Mouse (Mus musculus) heart, adult 8-10 months (tissue): Measurements from ENCODE around the gene Tpx2. TPM values are rescaled to one million over a fixed set of nuclear protein-coding genes. Genes with fewer than 3 reads are reported as not detected.

Experiments
- DNase-seq: peaks from one replicate; pipeline ENCODE4 v3.0.0; 2022; ENCODE audit warnings: low spot score
- total RNA-seq, 4 experiments: library from RNA; stranded (reverse); gene quantifications; 2 replicates each; pipeline ENCODE4 v1.2.4; 2022

The Tpx2 gene
- 1 to 10 TPM in 2 of 4 experiments, under 1 TPM in 2; 0.65 to 1.4 (median 0.91) TPM for total RNA-seq

DNA sequence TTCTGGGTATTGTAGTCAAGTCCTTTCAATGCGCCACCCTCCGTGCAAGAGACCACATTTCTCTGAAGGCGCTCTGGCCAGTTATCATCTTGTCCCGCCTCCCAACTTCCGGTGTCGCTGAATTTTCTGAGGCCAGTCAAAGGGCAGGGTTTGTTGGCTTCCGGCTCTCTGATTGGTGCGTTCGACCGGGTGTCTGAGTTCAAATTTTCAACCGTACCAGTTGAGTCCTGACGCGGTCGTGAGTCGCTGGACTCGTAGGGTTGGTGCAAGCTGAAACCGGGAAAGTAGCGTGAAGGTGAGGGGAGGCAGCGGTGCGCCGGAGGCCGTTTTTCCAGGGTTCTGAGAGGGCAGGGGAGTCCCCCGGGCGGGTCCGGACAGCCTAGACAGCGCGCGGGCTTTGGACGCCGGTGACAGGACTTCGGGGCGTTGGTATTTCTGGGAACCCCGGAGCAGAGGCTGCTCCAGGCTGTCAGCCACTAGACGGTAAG, at the start of gene Tpx2:
TSS of gene Tpx2 (plus strand) at position 150 of the 488 bp plus-strand sequence.
- DNase-seq: peak; percentile 99

DNA sequence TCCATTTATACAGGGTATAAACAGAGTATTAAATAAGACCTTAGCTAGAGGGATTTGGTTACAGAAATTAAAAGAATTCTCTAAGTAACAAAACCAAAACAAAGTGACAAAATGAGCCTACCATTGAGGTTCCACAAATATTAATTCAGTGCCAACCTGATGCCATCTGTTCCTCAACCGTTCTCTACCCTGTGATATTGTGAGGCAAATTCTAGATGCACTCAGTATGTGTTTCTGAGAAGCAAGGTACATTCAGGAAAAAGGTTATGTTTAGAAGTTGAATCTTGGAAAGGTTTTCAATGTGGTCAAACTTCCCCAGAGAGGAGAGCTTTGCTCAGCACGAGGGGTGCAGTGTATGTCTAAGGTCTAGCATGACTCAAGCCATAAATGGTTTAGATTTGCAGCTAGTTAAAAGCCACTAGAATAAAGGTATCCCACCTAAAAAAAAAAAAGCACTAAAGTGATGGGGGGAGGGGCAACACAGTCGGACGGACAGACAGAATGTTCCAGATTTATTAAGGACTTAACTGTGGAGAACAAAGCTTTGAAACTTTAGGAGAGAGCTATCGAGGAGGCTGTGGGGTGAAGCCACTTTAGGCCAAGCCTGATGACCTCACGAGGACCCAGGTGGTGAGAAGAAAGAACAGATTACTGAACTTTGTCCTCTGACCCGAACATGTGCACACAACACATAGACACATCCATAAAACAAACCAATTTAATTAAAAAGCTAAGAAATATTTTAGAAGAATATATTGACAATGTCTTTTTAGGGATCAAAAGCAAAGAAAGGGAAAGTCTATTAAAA, 47.6 kb upstream of the Tpx2 start:
- no peak for DNase-seq

DNA sequence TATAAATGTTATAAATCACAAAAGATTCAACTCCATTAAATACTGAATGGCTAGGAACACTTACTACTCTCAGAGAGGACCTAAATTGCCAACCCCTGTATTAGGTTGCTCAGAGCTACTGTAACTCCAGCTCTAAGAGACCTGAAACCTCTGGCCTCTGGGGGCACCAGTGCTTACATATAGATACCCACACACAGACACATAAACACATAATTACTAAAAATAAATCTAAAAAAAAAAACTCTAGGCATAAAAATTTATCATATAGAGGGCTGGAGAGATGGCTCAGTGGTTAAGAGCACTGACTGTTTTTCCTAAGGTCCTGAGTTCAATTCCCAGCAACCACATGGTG, 47.0 kb upstream of the Tpx2 start:
- no peak for DNase-seq

- no peak for DNase-seq
Observed at GRCm38 (mm10) chr2:152802303-152802702, 45.5 kb upstream of the Tpx2 start.

- DNase-seq: no peak
Observed at GRCm38 (mm10) chr2:152803081-152803480, 44.7 kb upstream of the Tpx2 start.

- DNase-seq: no peak
Observed at GRCm38 (mm10) chr2:152804408-152805110, 43.2 kb upstream of the Tpx2 start.

DNA sequence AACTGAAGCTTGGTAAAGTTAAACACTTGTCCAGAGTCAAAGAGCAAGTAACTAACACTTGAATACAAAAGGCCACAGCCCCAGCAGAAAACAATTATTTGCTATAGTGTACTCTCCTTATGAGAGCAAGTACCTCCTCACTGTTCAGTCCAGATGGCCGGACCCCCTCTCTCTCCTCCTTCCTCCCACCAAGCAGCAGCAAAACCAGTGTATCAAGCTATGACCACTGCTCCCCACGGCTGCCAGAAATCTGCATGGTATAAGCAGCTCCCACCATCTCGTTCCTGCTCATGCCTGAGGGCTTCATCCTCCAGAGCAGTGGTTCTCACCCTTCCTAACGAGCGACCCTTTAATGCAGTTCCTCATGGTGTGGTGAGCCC, 42.7 kb upstream of the Tpx2 start:
- DNase-seq: no peak

GRCm38 (mm10) chr2:152806037-152806436, 41.7 kb upstream of the Tpx2 start:
- peak; percentile 83 for DNase-seq

GRCm38 (mm10) chr2:152808178-152808577, 39.6 kb upstream of the Tpx2 start:
- no peak for DNase-seq

DNA sequence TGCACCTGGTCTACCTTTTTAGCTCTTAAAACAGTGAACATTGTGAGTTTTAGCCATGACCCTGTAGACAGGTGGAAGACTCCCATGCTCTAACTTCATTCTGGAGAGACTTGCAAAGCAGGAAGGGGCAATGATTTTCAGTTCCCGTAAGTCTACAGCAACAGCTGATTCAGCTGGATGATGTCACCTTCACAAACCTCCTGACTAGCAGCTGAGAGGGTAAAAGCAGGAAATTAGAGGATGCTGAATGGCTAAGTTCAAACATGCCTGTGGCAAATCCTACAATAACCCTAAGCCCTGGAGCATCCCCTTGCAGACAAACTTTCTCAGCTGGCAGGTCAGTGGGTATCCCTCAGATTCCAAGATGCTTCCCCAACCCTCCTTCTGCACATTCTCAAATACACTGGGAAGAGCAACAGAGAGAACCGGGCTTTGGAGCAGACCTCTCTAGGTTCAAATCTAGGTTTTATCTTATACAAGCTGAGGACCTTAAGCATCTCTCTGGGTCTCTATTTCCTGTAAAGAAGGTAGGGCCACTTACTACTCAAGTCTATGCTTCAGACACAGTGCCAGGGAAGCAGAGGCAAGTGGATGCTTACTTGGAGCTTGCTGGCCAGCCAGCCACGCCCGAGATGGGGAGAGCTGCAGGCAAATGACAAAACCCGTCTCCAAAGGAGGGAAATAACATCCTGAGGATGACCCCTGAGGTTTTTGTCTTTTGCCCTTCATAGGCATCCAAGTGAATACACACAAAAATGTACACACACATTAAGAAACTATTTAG, 37.4 kb upstream of the Tpx2 start:
- no peak for DNase-seq

DNA sequence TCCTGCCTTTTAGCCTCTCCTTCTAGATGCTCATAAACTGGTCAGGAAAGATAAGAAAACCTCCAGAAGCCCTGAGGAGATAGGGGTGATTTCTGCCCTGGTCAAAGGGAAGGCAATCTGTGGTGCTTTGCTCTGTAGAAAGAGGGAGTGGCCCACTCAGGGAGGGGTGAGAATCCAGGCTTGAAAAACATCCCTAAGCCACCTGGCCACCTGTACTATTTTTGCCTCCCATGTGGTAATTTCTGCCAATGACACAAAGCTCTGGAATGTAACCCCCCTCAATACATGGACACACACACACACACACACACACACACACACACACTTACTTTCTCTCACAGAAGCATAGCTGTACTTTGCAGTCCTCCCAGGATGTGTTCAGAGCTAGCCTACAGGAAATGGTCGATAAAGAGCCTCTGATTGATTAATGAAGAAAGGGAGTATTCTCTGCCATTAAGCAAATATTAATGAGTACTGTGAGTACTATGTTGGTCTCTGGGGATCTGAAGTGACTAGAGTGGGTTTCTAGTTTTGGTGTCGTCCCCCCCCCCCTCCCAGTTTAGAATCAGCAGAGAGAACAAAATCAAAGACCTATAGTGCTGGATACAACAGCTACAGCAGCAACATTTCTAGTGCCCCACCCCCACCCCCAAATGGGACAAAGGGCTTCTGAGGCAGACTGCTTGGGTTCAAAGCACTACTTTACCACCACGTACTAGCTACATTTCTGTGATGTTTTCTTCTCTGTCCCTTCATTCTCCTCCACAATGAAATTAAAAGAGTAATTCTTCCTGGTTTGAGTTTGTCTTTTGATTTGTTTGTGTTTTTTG, 36.2 kb upstream of the Tpx2 start:
- no peak for DNase-seq

DNA sequence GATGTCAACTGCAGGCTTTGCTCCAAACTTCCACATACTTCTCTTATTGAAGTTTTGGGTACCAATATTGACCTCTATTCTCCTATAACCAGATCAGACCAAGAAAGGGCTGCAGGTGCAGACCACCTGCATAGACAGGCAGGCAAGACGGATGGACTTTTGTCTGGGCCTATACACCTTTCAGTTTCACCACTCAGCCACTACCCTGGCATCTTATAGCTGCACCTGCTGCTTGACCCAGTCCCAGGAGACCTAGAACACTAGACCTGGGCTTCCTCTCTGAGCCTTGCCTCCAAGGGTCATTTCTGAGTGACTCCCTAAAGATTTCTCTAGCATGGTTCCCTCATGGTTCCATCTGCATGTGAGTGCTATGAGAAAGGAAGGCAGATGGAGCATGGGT, 34.5 kb upstream of the Tpx2 start:
- no peak for DNase-seq

GRCm38 (mm10) chr2:152814213-152814874, 33.4 kb upstream of the Tpx2 start:
- no peak for DNase-seq

DNA sequence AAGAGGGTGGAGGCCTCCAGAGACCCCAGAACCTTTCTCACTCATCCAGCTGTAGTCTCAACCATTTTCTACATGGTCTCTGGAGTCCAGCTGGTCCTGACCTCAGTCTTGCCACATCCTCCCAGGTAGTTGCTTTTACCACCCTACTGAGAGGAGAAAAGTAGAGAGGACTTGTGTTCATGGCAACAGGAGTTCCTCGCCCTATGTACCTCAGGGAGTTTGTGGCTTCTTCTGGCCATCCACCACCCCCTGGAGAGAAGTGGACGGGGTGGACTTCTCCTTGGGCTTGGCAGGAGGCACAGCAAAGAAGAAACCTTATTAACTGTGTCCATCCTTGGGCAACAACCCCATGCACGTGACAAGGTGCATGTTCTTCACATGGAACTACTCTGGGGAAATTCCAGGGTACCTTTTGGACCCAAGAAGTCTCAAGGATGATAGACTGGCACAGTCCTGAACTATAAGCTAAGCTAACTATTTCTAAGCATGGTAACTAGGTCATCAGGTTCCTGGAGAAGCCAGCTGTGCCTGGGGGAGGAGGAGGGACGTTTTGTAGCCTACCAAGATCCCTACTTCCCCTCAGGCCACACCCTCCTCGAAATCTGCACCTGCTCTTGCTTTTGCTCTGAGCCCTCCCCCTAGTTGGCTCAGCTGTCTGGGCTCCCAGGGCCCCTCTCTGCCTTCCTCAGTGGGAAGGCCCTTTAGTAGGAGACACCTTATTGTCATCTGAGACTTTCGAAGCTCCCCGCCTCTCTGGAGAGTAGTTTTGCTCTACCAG, 31.7 kb upstream of the Tpx2 start:
- DNase-seq: no peak

GRCm38 (mm10) chr2:152816657-152817348, 31.0 kb upstream of the Tpx2 start:
- DNase-seq: no peak

DNA sequence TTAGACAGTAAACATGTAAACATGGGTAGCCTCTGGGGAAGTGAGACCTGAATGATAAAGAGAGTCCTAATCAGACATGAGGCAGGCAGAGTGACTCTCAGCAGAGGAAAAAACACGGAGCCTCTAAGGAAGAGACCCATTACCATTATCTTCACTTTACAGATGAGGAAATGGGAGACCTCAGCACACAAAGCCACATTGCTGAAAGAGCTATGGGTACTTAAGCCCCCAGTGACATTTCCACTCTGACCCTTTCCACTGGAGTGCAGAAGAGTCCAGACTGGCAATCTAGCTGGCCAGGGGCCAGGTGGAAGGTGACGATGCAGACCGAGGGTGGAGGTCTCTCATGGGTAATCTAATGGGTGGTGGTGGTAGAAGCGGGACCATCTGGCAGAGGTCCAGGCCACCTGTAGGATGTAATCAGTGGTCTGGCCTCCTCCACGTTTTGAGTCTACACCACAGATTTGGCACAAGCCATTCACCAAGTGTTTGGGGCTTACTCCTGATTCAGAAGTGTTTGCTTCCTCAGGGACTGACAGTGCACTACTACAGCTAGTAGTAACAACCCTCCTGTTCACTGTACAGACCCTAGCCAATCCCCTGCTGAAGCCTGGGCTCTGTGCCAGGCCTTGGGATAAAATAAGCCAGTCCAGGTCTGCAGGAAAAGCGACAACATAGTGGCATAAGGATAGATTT, 30.0 kb upstream of the Tpx2 start:
- peak; percentile 52 for DNase-seq

DNA sequence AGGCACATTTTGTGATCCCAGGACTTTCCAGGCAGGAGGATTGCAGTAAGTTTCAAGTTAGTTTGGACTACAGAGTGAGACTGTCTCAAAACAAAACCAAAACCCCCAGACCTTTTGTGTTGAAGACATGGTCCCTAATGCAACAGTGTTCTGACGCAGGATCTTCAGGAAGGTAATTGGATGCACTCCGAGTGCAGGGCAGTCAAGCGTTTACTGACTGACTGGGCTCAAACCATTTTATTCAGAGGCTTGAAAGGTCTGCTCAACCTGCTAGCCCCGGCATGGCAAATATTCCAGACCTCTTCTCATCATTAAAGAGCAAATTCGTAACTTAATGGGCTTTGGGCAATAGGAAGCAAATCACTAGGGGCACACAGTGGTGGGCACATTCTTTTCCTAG, 29.1 kb upstream of the Tpx2 start:
- DNase-seq: no peak

GRCm38 (mm10) chr2:152819097-152819624, 28.6 kb upstream of the Tpx2 start:
- DNase-seq: no peak

DNA sequence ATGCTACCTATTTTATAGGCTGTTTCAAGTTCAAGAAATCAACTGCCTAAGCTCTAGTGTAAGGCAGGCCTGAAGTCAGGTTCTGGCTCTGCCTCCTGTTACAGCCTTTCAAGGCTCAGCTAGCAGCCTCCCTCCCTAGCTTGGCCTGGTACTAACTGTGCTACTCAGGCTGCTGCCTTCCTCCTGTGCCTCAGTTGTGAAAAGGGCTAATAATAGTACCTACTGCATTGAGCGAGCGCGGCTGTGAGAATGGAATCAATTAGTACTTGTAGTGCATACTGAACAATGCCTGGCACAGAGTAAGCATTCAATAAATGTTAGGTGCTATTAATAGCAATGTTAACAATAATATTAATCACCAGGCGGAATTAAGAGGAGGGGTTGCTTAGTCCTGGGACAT, 27.8 kb upstream of the Tpx2 start:
- no peak for DNase-seq
